Mouse (Mus musculus) frontal cortex, postnatal 10 days (tissue): Measurements from ENCODE around the gene 1700020N01Rik.

ENCODE experiments used
- DNase-seq, 2 experiments: peaks; one replicate each; pipeline ENCODE4 v3.0.0; 2022; ENCODE audit warnings: low spot score in 2 of 2, mixed read lengths in 1 of 2

Gene 1700020N01Rik

DNA sequence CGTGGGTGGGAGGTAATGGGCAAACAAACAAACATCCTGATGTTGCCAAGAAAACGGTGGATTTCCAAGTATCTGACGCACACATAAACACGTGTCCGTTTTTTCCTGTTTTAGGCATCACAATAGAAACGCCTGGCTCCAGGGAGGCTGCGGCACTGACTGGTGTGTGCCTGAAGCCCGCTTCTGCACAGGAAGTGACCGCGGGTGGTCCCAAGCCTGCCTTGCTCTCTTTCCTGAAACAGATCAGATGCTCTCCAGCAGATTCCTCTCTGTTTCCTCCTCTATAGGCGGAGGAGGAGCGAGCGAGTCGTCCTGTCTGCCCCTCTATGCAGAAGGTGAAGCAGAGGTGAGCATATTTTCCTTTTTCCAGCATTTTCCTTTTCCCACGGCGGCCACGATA, 76.0 kb downstream of the 1700020N01Rik start:
- DNase-seq, result no peak

GRCm38 (mm10) chr10:21669750-21670161, 76.8 kb downstream of the 1700020N01Rik start:
- no peak for DNase-seq

DNA sequence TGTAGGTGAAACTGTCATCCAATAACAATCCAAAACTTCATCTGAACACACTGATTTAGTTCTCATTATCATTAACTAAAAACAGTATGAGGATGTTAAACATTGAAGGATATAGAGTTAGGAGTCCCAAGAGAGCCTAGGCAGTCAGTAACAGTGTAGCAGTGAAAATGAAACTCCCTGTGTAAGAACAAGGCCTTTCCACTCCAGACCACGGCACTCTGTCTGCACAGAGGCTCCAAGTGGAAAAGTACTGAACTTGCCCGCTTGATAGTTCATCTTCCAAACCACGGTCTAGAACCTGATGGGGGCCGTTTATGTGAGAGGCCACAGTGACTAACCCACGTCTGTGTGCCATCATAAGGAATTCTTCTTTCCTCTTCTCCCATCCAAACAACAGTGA, 77.2 kb downstream of the 1700020N01Rik start:
- no peak for DNase-seq
